Mouse (Mus musculus): ENCODE measurements at regions not wholly inside any gene's neighbourhood (a gene's known extent, or its start where the extent isn't known, plus 50 kb on each side); places are given as distances from the start of the nearest gene placed in this dataset.

DNA sequence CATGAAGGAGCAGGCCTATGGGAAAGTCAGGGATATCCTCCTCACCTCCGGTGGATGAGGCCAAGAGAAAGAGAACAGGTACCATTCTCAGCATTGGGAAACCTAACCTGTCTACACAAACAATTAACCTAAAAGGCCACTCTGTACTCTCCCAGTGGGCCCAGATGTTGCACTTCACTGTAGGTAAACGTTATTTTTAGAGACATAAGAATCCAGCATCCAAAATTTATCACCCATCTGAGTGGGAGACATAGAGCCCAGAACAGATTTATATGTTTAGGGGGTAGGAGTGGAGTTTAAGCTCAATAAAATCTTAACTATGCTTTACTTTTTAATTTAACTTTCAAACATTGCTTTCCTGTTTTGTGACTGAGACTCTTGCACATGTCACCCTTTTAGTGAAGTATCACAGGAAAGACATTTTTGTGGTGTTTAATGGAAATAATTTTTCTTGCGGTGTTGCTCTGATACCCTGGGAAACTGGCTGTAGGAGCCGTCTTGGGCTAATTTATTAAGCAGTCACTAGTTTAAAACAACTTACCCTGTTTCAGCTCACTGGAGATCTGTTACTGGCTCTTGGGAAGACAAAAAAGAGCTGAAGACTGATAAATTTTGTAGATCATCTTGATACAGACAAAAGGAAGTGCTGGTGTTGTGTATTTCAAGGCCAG is 123.9 kb upstream of the Bmp4 start:
- no peak for DNase-seq

DNA sequence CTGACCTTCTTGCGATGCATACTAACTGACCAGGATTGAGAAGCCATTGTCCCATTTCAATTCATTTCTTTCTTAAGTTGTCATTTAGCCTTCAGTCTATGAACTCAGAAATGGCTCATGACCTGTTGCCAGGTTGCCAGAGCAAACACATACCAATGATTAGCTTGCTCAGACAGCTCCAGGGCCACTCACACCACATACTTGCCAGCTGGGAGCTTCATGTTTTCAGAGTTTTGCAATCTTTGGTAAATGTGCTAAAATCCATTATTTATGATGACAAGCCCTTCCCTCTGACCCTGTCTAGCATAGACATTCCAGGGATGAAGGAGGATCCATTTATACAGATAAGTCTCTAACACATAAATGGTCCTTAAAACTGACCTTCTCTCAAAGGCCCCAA is 121.6 kb upstream of the Bmp4 start:
- DNase-seq: no peak

DNA sequence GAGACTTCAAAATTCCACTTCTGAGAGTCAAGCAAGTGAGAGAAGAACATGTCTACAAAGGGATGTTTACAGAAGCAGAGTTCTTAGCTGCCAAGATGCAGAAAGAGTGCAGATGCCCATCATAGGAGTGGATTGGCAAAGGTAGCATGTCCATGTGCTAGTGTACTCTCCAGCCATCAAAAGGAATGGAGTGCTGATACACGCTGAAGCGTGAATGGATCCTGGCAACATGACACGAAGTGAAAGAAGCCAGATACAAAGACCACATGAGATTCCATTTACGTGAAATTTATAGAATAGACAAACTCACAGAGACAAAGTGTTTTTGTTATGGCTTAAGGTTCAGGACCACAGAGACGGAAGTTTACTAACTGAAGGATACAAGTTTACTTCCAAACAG is 118.4 kb upstream of the Bmp4 start:
- no peak for DNase-seq

DNA sequence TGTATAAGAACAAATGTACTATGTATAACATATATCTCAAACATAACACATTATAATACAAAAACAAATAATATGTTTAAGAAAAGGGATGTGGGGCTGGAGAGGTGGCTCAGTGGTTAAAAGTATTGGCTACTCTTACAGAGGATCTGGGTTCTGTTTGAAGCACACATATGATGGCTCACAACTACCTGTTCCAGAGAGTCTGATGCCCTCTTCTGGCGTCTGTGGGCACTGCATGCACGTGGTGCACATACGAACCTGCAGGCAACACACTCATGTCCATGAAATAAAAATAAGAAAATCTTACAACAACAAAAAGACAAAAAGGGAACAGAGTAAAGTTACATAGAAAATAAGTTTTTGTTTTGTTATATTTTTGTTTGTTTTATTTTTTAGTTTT is 114.8 kb upstream of the Bmp4 start:
- peak; percentile 20 for DNase-seq

DNA sequence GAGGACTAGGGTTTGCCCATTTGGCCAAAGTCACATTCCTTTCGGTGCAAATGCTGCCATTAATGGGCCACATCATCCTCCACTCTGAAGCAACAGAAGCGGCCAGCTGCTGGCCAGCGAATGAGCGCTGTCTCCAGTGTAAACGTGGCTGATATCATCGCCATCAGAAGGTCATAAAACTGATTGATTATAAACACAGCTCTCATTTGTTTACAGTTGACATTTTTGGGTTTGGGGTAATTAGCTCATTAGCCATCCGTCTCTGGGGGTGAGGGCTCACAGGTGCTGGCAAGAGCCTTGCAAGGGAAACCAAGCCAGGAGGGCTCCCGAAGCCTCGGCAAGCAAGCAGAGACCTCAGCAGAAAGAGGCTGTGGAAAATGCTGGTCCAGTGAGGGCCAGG is 101.1 kb upstream of the Bmp4 start:
- no peak for DNase-seq

DNA sequence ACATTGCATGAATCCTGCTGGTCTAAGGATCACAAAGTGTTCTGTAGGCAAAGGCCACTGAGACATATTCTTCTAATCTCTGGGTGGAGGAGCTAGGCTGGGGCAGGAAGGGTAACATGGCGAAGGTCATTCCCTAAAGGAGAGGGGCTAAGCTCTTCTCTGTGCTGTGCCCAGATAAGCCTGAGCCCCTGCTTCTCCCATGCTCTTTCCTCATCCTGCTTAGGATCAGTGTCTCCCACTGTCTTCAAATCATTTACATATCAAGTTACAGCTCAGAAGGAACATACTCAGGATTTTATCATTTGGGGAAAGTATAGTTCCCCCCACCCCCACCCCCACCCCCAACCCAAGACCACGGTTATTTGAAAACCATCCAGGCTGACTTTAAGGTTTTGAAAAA is 100.7 kb upstream of the Bmp4 start:
- no peak for DNase-seq

DNA sequence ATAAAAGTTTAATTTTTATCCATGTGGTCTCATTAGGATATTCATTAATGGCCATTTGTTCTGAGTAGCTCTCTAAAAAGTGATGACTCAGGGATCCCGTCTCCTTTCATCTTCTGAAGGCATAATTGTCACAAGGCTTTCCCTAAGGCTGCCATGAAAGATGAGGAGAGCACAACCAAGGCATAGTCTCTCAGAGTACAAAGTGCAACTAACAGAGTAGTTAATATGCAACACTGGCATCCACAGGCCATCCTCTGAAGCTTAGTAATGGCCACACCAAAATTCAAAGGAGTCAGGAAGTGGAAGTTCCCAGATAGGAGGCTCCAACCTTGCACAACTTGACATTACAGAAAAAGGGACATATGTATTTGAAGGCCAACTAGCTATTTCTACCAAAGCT is 97.1 kb upstream of the Bmp4 start:
- DNase-seq: no peak

DNA sequence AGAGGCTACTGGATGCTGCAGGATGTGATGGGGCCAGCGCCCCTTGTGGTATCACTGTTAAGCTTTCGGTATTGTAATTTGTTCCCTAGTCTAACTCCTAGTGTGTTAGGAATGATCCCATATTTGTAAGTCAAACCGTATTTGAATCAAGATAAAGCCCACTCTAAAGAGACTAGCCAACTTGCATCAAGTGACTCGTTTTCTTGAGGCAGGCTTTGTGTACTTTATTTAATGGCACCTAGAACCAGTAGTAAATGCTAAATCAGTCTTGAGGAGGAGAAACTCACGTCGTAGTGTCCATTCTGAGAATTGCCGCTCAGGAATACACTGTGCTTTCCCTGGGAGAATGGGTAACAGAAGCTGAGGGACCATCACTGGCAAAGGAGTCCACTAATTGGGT is 89.9 kb upstream of the Bmp4 start:
- no peak for DNase-seq

DNA sequence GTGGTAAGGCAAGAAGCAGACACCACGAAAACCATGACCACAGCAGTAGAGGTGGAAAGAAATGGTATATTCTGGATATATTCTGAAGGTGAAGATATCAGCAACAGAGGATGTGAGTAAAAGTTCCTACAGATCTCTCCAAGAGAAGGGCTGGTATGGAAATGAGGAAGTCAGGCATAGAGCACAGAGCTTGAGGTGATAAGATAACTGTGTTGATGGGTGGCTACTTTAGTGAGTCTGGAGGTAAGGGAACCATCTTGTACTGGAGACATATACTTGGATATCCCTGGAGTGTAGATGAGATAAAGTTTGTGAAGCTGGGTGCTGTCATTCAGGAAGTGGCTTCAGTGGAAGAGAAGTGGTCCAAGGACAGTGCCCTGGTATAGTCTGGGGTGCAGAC is 85.5 kb upstream of the Bmp4 start:
- no peak for DNase-seq

DNA sequence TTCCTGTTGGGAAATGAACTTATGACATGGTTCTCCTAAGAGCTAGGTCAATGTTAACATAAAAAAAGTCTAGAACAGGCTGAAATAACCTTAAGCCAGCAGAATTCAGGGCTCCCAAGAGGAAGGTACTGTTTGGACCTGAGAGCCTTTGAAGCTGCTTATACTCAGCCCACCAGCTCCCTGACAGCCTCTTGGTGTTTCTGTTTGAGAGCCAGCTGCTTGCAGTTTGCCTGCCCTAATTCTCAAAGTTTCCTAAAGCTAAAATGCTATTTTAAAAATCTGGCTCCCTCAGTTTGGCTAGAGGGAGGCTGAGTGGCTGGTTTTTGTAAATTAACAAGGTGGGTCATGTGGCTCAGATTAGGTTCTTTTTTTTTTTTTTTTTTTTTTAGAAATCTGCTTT is 72.5 kb upstream of the Bmp4 start:
- no peak for DNase-seq

DNA sequence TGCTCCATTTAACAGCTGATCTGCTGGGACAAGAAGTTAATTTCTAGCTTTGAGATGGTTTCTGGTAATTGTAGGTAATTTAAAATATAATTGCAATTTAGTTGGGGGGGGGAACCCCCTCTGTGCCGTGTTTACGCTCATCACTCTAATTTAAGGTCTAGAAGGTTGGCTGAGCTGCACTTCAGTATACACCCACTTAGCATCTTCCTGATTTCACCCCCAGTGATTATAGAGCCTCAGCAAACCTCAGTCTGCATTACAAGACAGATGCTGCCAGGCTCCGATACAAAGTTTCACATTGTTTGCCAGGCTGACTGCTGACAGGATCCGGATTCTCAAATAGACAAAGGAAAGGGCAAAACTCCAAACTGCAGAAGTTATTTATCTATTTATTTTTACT is 71.5 kb upstream of the Bmp4 start:
- DNase-seq: no peak

DNA sequence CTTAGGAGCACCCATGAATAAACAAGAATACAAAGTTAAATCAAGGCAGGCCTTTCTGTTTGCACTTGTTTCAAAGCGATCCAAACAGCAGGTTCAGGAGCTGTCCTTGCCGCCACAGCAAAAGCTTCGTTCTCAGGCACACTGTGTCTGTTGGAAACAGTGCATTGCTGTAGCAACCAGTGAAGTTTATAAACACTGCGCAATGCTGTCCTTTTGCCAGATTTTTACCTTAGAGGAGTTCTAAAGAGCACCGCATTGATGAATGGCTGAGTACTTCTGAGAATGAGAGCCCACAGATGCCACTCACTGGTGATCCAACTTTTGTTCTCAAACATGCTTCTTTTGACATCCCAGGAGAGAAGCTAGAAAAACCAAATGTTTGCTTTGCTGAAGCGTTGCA is 64.0 kb upstream of the Bmp4 start:
- no peak for DNase-seq

DNA sequence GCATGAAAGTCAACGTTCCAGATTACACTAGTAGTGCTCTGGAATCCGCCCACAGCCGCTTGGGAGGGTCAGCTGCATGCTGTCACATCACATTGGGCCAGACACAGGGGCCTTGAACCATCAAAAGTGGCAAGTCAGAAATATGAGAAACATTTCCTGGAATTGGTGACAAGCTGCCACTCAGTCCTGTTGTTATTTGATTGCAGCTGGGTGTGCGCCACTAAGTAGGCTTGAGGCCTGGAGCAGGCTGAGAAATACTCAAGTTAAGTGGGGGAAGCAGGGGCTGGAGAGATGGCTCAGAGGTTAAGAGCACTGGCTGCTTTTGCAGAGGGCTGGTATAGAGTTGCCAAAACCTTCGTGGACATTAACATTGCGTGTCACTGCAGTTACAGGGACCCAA is 51.2 kb upstream of the Bmp4 start:
- DNase-seq: no peak
